Mouse (Mus musculus): ENCODE results near the gene Slc25a47. TPM values are rescaled to one million over a fixed set of nuclear protein-coding genes. Genes with fewer than 3 reads are reported as not detected.

Slc25a47 gene
- total and polyA plus RNA-seq, 3 experiments, result 3.0 to 5.3 (median 3.1) TPM

DNA sequence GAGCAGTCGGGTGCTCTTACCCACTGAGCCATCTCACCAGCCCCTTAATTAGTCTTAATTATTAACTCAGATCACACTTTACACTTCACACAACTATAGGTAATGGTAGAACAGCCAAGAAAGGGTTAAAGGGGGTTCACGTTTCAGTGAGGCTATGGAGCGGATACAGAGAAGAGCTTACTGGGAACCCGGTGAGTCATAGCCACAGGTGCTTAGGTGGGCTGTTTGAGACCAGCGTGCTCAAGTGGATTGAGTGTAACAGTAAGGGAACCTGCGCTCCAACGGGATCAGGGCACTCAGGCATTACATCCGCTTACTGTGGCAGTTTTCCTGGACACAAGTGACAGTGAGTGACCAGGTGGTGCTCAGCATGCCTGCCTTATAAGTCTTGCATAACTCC is 12.8 kb upstream of the Slc25a47 start:
- Histone ChIP-seq H3K9ac (ENCODE audit: insufficient read depth, low read depth) (no peak overlapping the region), H3K4me2 (ENCODE audit: insufficient read depth, low read depth, poor library complexity, severe bottlenecking) (no peak overlapping the region), H3K79me2 (replicated peaks; ENCODE audit: control insufficient read depth, extremely low read depth, insufficient read depth, poor library complexity, severe bottlenecking) (no peaks in the 10 kb centered on the region), H3K36me3 (replicated peaks in 1 of 2; ENCODE audit: control insufficient read depth in 1 of 2, insufficient read depth in 1 of 2, low read length in 1 of 2) (peaks cover 28 to 84% of the 10 kb centered on the region in 2 experiments), H3K4me3 (replicated peaks in 1 of 3; ENCODE audit: low read depth in 2 of 3, low read length in 2 of 3, poor library complexity in 1 of 3) (no peak overlapping the region), H3K9me3 (replicated peaks; ENCODE audit: low read length) (peaks cover 1% of the 10 kb centered on the region), H3K4me1 (ENCODE audit: control insufficient read depth in 1 of 2, insufficient read depth in 2 of 2) (peaks cover 0 to 6% of the 10 kb centered on the region in 2 experiments; a peak in 1 of 4 replicates), H3K27ac (ENCODE audit: insufficient read depth, low read depth) (no peak overlapping the region), H3K27me3 (replicated peaks) (no peaks in the 10 kb centered on the region)
- dilution Hi-C loops (cut with MboI; ENCODE audit: extremely low pct_ligation_motif_present, extremely low pct_unique_long_range_greater_than_20kb, low sequenced_read_pairs) (no loop called here), in situ Hi-C loops (cut with MboI; ENCODE audit: low pct_ligation_motif_present, low pct_unique_long_range_greater_than_20kb, low sequenced_read_pairs) (no loop called here)
- no peak for DNase-seq (ENCODE audit: extremely low read depth)
- TF ChIP-seq KAT2A (IDR thresholded peaks at IDR 0.05; ENCODE audit: insufficient replicate concordance, low read length) (no peak), MYC (IDR thresholded peaks at IDR 0.05; ENCODE audit: low read depth, low read length) (no peak), POLR2A (IDR thresholded peaks at IDR 0.05; ENCODE audit: low read depth, low read length) (no peak), USF1 (IDR thresholded peaks at IDR 0.05; ENCODE audit: low read depth, low read length) (no peak), CTCF (conservative IDR thresholded peaks at IDR 0.05 in 1 of 2, IDR thresholded peaks at IDR 0.05 in 1 of 2; ENCODE audit: low read depth in 2 of 2, low read length in 2 of 2) (no peak), CHD2 (IDR thresholded peaks at IDR 0.05; ENCODE audit: low read length) (no peak)

GRCm38 (mm10) chr12:108824225-108824874 is 11.5 kb upstream of the Slc25a47 start:
- Histone ChIP-seq H3K79me2 (replicated peaks; ENCODE audit: control insufficient read depth, extremely low read depth, insufficient read depth, poor library complexity, severe bottlenecking) (no peaks in the 10 kb centered on the region), H3K9me3 (replicated peaks; ENCODE audit: low read length) (peaks cover 3% of the 10 kb centered on the region), H3K27ac (ENCODE audit: insufficient read depth, low read depth) (no peak overlapping the region), H3K36me3 (replicated peaks in 1 of 2; ENCODE audit: control insufficient read depth in 1 of 2, insufficient read depth in 1 of 2, low read length in 1 of 2) (peaks cover 16 to 80% of the 10 kb centered on the region in 2 experiments), H3K4me3 (replicated peaks in 1 of 3; ENCODE audit: low read depth in 2 of 3, low read length in 2 of 3, poor library complexity in 1 of 3) (no peak overlapping the region), H3K27me3 (replicated peaks) (no peaks in the 10 kb centered on the region), H3K4me2 (ENCODE audit: insufficient read depth, low read depth, poor library complexity, severe bottlenecking) (no peak overlapping the region), H3K9ac (ENCODE audit: insufficient read depth, low read depth) (no peak overlapping the region), H3K4me1 (ENCODE audit: control insufficient read depth in 1 of 2, insufficient read depth in 2 of 2) (peaks cover 0 to 6% of the 10 kb centered on the region in 2 experiments; a peak in 1 of 4 replicates)
- in situ Hi-C loops (cut with MboI; ENCODE audit: low pct_ligation_motif_present, low pct_unique_long_range_greater_than_20kb, low sequenced_read_pairs), result no loop called here
- DNase-seq (ENCODE audit: extremely low read depth), result no peak
- dilution Hi-C loops (cut with MboI; ENCODE audit: extremely low pct_ligation_motif_present, extremely low pct_unique_long_range_greater_than_20kb, low sequenced_read_pairs), result no loop called here
- TF ChIP-seq ZNF384 (IDR thresholded peaks at IDR 0.05; ENCODE audit: low read depth, low read length) (no peak), NRF1 (IDR thresholded peaks at IDR 0.05; ENCODE audit: low read depth, low read length) (no peak), HCFC1 (IDR thresholded peaks at IDR 0.05; ENCODE audit: low read depth, low read length) (no peak), TCF12 (IDR thresholded peaks at IDR 0.05; ENCODE audit: low read depth, low read length) (no peak), TBP (conservative IDR thresholded peaks at IDR 0.05; ENCODE audit: low read depth, low read length) (no peak), ELF1 (IDR thresholded peaks at IDR 0.05; ENCODE audit: low read depth, low read length) (no peak), MAX (IDR thresholded peaks at IDR 0.05; ENCODE audit: low read length) (no peak), SIN3A (IDR thresholded peaks at IDR 0.05; ENCODE audit: low read length) (no peak), GABPA (IDR thresholded peaks at IDR 0.05; ENCODE audit: insufficient replicate concordance, low read depth, low read length) (no peak), CTCF (conservative IDR thresholded peaks at IDR 0.05 in 1 of 2, IDR thresholded peaks at IDR 0.05 in 1 of 2; ENCODE audit: low read depth in 2 of 2, low read length in 2 of 2) (no peak), USF2 (conservative IDR thresholded peaks at IDR 0.05; ENCODE audit: low read depth, low read length) (no peak), MXI1 (IDR thresholded peaks at IDR 0.05; ENCODE audit: low read depth, low read length) (no peak), MYC (IDR thresholded peaks at IDR 0.05; ENCODE audit: low read depth, low read length) (no peak), JUN (IDR thresholded peaks at IDR 0.05; ENCODE audit: insufficient read depth, low read depth, low read length) (no peak), E2F4 (IDR thresholded peaks at IDR 0.05; ENCODE audit: insufficient replicate concordance, low read depth, low read length) (no peak)
